Mouse (Mus musculus): Measurements from ENCODE around the gene Coq9. TPM values are rescaled to one million over a fixed set of nuclear protein-coding genes. Genes with fewer than 3 reads are reported as not detected.

Coq9 gene
- polyA plus RNA-seq, 1 experiment from 2014 or later, result 61.8 TPM

- H3K4me3 ChIP-seq, result no peak overlapping the region
- no peak overlapping the region for H3K27ac ChIP-seq
- ATAC-seq (ENCODE audit: insufficient number of reproducible peaks, insufficient read depth, low FRiP score, low TSS enrichment), result no peak
- no peaks in the 10 kb centered on the region for H3K27me3 ChIP-seq
- WGBS, result 75% methylated on average over 12 of the region's 12 CpGs
- peaks cover 64% of the 10 kb centered on the region for H3K36me3 ChIP-seq
- H3K4me2 ChIP-seq (replicated peaks), result no peak overlapping the region
- peaks cover 19% of the 10 kb centered on the region for H3K4me1 ChIP-seq
- no peaks in the 10 kb centered on the region for H3K9me3 ChIP-seq
- H3K9ac ChIP-seq, result no peak overlapping the region
Observed at GRCm38 (mm10) chr8:94903709-94904108, 65.6 kb downstream of the Coq9 start.

Other genes with a start within 250 kb of the Coq9 start
- gene Rspry1, start 236.4 kb upstream of the Coq9 start, polyA plus RNA-seq (2016; fragmentation: Nextera tagmentation; extraction: Ambion mirVana), result 51.1 and 52.0 TPM in 2 replicates
- 77.8 and 81.0 TPM in 2 replicates for gene Fam192a, start 236.3 kb upstream of the Coq9 start, polyA plus RNA-seq (2016; fragmentation: Nextera tagmentation; extraction: Ambion mirVana)
- 162 and 168 TPM in 2 replicates for gene Arl2bp, start 171.7 kb upstream of the Coq9 start, polyA plus RNA-seq (2016; fragmentation: Nextera tagmentation; extraction: Ambion mirVana)
- gene Pllp, start 142.0 kb upstream of the Coq9 start, polyA plus RNA-seq (2016; fragmentation: Nextera tagmentation; extraction: Ambion mirVana), result 2.3 TPM in 2 replicates
- not detected in 2 replicates for gene Ccl22, start 92.7 kb upstream of the Coq9 start, polyA plus RNA-seq (2016; fragmentation: Nextera tagmentation; extraction: Ambion mirVana)
- 4.6 and 5.3 TPM in 2 replicates for gene Cx3cl1, start 66.3 kb upstream of the Coq9 start, polyA plus RNA-seq (2016; fragmentation: Nextera tagmentation; extraction: Ambion mirVana)
- gene Ccl17, start 27.9 kb upstream of the Coq9 start, polyA plus RNA-seq (2016; fragmentation: Nextera tagmentation; extraction: Ambion mirVana), result not detected in 2 replicates
- 141 and 144 TPM in 2 replicates for gene Ciapin1, start within 50 bp of the Coq9 start, polyA plus RNA-seq (2016; fragmentation: Nextera tagmentation; extraction: Ambion mirVana)
- gene Polr2c, start 19.1 kb downstream of the Coq9 start, polyA plus RNA-seq (2016; fragmentation: Nextera tagmentation; extraction: Ambion mirVana), result 145 and 154 TPM in 2 replicates
- gene Dok4, start 38.0 kb downstream of the Coq9 start, polyA plus RNA-seq (2016; fragmentation: Nextera tagmentation; extraction: Ambion mirVana), result 23.0 and 25.1 TPM in 2 replicates
- gene Ccdc102a, start 79.8 kb downstream of the Coq9 start, polyA plus RNA-seq (2016; fragmentation: Nextera tagmentation; extraction: Ambion mirVana), result 51.5 and 51.9 TPM in 2 replicates
- 0.05 TPM in 1 of 2 replicates, not detected in the other for gene Adgrg5, start 85.4 kb downstream of the Coq9 start, polyA plus RNA-seq (2016; fragmentation: Nextera tagmentation; extraction: Ambion mirVana)
- gene Adgrg1, start 136.4 kb downstream of the Coq9 start, polyA plus RNA-seq (2016; fragmentation: Nextera tagmentation; extraction: Ambion mirVana), result 22.3 and 28.2 TPM in 2 replicates
- 2.9 and 3.9 TPM in 2 replicates for gene Adgrg3, start 179.4 kb downstream of the Coq9 start, polyA plus RNA-seq (2016; fragmentation: Nextera tagmentation; extraction: Ambion mirVana)
- gene Drc7, start 216.8 kb downstream of the Coq9 start, polyA plus RNA-seq (2016; fragmentation: Nextera tagmentation; extraction: Ambion mirVana), result 0.17 TPM in 1 of 2 replicates, not detected in the other
- gene Katnb1, start 242.9 kb downstream of the Coq9 start, polyA plus RNA-seq (2016; fragmentation: Nextera tagmentation; extraction: Ambion mirVana), result 28.9 and 30.9 TPM in 2 replicates

Measured in embryonic facial prominence, embryonic 12.5 days (tissue).